Mouse (Mus musculus) myocyte (in vitro differentiated cells): Measurements from ENCODE around the gene Ciapin1.

Source experiments
- CEBPB ChIP-seq: IDR thresholded peaks from 2 replicates; pipeline ENCODE4 v1.6.1; 2011; ENCODE audit warnings: mild to moderate bottlenecking, moderate library complexity; ENCODE audit not compliant: poor library complexity, insufficient read depth, severe bottlenecking
- E2F4 ChIP-seq: IDR thresholded peaks from one replicate; pipeline ENCODE4 v1.6.1; 2011; ENCODE audit warnings: mild to moderate bottlenecking, control low read depth, moderate library complexity; ENCODE audit not compliant: insufficient read depth
- MAX ChIP-seq: IDR thresholded peaks from one replicate; pipeline ENCODE4 v1.6.1; 2011; ENCODE audit warnings: low read depth, mild to moderate bottlenecking, control low read depth
- MYOD1 ChIP-seq, 3 experiments: IDR thresholded peaks; one replicate each; pipeline ENCODE4 v1.6.1; 2011; ENCODE audit warnings: control low read depth in 2 of 3, low read depth in 2 of 3, mild to moderate bottlenecking in 2 of 3, moderate library complexity in 1 of 3; ENCODE audit not compliant: insufficient read length in 2 of 3, control insufficient read depth in 1 of 3
- MYOG ChIP-seq, 3 experiments: IDR thresholded peaks; one replicate each; pipeline ENCODE4 v1.6.1; 2011; ENCODE audit warnings: control low read depth in 2 of 3, low read depth in 2 of 3, mild to moderate bottlenecking in 2 of 3; ENCODE audit not compliant: insufficient read length in 2 of 3, control insufficient read depth in 1 of 3, insufficient read depth in 1 of 3
- POLR2A ChIP-seq: IDR thresholded peaks from one replicate; pipeline ENCODE4 v1.6.1; 2011; ENCODE audit warnings: low read depth, mild to moderate bottlenecking, control low read depth, moderate library complexity; ENCODE audit not compliant: insufficient read length
- POLR2AphosphoS2 ChIP-seq: IDR thresholded peaks from one replicate; pipeline ENCODE4 v1.6.1; 2011; ENCODE audit warnings: low read depth, control low read depth; ENCODE audit not compliant: insufficient read length
- REST ChIP-seq: IDR thresholded peaks from one replicate; pipeline ENCODE4 v1.6.1; 2011; ENCODE audit warnings: mild to moderate bottlenecking, control low read depth, moderate library complexity; ENCODE audit not compliant: insufficient read depth, insufficient read length
- SRF ChIP-seq: IDR thresholded peaks from one replicate; pipeline ENCODE4 v1.6.1; 2011; ENCODE audit warnings: low read depth; ENCODE audit not compliant: control insufficient read depth, insufficient read length
- TCF12 ChIP-seq: IDR thresholded peaks from one replicate; pipeline ENCODE4 v1.6.1; 2011; ENCODE audit warnings: mild to moderate bottlenecking, control low read depth; ENCODE audit not compliant: poor library complexity, insufficient read depth, severe bottlenecking
- TCF3 ChIP-seq: IDR thresholded peaks from one replicate; pipeline ENCODE4 v1.6.1; 2011; ENCODE audit warnings: low read depth, control low read depth; ENCODE audit not compliant: insufficient read length
- USF1 ChIP-seq: IDR thresholded peaks from one replicate; pipeline ENCODE4 v1.6.1; 2011; ENCODE audit warnings: low read depth, mild to moderate bottlenecking, control low read depth, moderate library complexity

DNA sequence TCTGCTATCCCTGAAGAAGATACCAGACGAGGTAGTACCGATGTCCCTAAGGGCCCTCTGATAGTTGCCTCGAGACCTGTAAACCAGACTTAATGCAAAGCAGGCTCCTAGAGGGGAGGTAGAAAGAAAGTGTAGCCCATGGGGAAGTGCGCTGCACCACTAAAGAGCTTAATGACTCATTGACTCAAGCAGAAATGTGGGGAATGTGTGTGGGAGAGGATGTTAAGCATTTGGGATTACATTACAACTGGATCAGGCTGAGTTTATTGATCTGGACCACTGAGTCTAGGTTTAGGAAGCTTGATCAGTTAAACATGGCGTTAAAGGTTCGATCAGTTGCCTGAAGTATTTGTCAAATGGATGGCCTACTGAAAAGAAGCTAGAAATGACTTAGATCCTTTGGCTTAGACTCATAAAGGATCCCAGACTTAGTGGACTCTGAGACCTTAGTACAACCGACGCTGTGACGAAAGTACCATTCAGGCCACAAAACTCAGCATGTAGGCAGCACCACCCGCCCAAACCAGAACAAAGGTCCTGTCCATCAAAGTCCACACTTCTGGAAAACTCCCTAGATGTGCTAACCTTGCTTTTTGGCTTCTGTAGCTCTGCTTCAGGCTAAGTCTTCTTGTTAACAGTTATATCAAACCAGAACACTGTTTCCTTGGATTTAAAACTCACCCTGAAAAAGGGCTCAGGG is 48.8 kb downstream of the Ciapin1 start:
- TF ChIP-seq SRF (no peak), USF1 (no peak), POLR2A (no peak), TCF12 (no peak), MYOG (IDR thresholded peaks at IDR 0.05; ENCODE audit: control insufficient read depth in 1 of 3, insufficient read depth in 1 of 3, insufficient read length in 2 of 3, low read depth in 2 of 3) (no peak), POLR2AphosphoS2 (no peak), MYOD1 (IDR thresholded peaks at IDR 0.05; ENCODE audit: control insufficient read depth in 1 of 3, insufficient read length in 2 of 3, low read depth in 2 of 3) (no peak), MAX (no peak), E2F4 (no peak), CEBPB (no peak), REST (no peak), TCF3 (no peak)
